Mouse (Mus musculus): ENCODE measurements around the gene Faim.

Gene Faim

DNA sequence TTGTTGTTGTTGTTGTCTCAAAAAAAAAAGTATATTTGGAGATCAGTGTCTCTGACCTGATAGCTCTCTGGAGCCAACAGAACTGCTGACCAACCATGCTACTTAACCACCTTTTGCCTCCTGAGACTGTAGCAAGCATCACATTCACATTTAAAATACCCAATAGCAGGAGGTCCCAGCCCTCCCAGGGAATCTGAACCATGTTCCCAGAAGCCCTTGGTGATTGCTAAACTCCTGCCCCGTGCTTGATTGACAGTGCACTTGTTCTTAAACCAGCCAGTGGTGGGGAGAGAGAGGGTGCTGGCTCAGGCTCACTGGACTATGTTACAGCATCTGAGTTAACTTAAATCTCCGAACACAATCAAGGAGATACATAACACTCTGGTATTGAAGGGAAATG, 11.3 kb upstream of the Faim start:
- CTCF ChIA-PET = interaction anchor here (0.6 kb wide), 1 partner anchor 10 kb away, joined by 3 read pairs; no protein-coding TSS in a partner anchor

DNA sequence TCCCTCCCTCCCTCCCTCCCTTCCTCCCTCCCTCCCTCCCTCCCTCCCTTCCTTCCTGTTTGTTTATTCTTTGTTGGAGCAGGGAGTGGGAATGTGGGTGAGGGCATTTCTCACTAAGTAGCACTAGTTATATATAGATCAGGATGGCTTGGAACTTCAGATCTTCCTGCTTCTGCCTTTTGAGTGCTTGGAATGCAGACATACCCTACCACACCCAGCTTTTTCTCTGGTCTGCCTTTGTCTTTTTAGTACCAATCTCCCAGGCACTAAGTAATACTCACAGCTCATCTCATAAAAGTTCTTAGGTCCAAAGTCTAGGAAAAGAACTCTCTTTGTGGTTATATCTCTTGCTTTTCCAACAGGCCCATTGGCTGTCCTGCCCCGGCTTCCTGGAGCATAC, 10.1 kb upstream of the Faim start:
- CTCF ChIA-PET = no interaction called here

DNA sequence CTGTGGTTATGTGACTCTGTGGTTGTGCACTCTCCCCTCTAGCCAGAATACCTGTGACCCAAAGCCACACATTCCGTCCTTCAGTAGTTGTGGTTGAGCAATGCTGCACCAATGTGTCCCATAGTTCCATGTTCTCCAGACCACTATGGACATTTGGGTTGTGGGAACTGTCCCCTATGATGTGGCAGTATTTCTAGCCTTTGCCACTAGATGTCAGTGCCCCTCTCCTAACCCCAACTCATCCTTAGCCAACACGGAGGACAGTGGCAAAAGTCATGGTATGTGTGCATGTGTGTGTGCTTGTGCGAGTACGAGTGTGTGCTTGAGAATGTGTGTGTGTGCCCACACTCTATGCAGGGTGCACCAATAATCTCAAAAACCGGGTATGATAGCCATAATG, 9.7 kb upstream of the Faim start:
- CTCF ChIA-PET = no interaction called here

DNA sequence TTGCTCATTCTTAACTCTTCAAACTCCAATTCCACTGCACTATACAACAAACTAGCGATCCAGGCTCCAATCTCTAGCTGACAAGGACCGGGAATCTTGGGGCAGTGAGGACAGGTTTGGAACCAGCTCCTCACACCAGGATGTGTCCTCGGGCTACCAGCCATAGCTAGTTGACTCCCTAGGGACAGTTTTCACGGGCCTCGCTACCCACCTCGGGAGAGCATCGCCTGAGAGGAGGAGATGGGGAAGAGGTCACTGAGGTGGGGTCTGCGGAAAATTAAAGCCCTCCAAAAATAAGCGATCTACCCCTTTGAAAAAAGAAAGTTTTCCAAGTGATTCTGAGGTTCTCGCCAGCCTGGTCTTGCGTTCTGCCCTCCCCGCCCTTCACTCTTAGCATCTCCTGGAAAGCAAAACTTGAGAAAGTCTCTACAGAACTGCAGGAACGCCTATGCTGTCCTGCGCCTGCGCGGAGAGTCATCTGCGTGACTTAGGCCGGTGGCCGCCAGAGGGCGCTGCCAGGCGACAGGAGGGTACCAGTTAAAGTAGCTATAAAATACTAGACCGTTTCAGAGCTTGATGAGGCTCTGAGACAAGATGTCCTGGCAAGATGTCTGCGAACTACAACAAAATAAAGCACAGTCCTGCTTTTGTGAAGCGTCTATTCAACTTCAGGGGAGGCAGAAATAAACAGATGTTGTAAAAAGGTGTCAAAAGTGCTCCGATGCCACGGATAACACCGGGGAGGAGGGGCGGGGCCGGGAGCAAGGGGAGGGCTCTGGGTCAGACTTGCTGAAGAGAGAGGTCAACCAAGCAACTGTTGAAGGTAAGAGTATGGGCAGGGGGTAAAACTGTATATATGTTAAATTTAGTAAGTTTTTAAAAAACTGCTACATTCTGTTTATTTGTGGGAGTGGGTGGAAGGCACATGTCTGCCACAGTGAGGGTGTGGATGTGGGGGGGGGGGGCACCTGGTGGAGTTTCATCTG, 6.4 kb upstream of the Faim start:
- CTCF ChIA-PET = interaction anchor here (0.6 kb wide), 1 partner anchor 11 kb away, joined by 11 read pairs; no protein-coding TSS in a partner anchor

DNA sequence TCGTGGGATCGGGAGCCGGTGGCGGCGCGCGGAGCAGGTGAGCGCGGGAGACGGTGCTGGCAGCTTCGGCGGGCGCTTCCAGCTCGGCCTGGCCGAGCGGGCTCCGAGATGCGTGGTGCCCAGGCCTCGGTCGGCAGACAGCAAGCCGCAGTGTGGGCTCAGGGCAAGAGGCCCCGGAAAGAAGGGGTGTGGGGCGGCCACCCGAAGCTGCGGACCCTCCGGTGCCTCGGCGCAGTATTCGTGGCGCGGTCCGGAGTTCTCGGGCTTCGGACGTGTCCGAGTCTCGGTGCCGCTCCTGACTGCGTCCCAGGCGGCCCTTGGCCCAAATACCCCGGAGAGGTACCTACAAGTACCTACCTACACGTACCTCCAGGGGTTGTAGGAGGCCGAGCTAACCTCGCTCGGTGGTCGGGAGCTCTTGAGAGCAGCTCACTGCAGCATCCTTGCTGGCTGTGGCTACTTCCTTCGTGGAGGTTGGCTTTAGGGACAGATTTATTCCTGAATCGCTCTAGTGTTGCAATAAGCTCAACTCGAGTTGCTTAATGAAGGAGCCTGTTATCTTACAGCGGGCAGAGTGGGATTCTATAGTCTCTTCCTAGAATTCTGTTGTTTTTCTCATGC, 413 bp downstream of the Faim start:
- CTCF ChIA-PET = no interaction called here

DNA sequence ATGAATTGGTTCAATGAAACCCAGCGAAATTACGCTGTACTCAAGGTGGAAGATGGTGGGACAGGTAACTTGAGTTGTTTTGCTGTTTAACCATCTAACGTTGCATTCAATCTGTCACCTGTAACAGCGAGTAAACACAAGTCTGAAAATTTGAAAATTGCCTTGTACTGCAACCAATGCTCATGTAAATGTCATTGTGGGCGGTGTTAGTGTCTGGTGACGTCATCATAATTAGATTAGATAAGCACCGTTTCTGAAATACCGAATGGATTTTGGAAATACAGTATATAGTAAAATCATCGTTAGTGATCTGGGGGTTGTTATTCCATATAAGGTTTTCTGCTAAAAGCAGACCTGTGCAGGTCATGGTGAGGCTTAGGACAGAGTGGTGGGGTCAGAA, 958 bp downstream of the Faim start:
- CTCF ChIA-PET = no interaction called here

DNA sequence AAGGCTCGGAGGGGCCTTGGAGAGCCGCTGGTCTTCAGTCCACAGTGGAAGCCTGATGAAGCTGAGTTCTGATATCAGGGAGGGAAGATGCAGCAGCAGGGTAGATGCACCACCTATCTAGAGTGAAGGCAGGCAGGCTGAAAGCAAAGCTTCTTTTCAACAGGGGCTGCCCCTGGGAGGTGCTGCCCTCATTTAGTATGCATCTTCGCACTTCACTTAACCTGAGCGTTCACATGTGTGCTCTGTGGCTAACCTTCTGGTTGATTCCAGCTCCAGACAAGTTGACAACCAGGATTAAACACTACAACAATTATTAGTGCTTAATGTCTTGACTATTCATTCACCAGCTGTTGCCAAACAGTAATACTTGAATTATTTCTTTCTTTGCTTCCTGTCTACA, 7.9 kb downstream of the Faim start:
- CTCF ChIA-PET = no interaction called here

DNA sequence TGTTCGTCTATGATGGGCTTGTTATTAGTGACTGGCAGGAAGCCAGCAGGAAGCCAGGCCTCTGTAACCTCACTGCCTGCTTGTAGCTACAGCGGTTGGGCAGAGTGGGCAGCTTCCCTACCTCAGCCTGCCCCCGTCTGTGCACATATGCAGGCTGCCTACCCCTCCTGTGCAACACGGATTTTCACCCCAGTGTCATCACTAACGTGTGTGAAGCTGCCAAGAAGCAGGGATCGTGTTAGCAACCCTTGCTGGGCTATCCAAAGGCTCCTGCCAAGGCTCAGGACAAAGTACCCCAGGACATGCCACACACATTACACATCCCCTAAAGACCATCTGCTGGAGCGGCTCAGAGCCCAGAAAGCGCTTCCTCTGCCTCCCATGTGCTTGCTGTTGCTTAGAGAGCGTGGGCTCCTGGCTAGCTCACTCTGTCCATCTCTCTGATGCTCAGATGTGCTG, 13.7 kb downstream of the Faim start:
- CTCF ChIA-PET = no interaction called here

DNA sequence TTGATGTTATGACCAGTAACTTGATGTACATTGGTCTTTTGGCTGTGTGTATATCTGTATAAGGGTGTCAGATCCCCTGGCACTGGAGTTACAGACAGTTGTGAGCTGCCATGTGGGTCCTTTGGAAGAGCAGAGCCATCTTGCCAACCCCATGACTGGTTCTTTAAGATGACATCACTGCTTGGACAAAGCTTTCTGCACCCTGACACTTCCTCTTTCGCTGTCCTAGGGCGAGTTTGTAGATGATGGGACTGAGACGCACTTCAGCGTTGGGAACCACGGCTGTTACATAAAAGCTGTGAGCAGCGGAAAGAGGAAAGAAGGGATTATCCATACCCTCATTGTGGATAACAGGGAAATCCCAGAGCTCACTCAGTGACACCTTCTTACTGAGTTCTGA, 15.2 kb downstream of the Faim start:
- CTCF ChIA-PET = no interaction called here

DNA sequence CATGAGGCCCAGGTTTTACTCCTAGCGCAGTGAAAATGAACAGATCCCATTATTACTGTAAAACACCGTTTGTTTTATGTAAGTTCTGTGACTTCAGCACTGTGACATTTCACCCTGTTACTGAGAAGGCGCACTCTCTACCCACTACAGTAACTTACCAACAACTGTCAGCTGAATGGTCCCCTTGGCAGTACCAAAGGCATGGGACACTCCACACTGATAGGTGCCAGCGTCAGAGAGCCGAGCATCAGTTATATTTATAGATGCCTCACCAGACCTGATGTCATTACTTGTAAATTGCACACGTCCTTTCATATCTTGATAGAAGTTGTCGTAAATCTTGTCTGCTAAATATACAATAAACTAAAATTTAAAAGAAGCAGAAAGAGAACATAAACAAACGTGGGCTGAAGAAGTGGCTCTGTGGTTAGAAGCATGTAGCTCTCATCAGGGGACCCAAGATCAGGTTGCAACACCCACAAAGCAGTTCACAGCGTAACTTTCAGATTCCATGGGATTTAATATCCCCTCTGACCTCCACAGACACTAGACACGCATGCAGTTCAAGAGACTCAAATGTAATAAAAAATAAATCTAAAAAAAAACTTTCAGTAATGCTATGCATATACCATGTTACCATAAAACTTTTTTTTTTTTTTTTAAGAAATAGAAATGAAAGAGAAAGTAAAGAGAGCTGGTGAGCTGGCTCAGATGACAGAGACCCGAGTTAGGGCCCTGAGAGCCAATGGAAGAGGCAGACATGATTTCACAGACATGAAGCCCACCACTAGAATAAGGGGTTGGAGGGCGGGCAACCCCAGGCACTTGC, 23.1 kb downstream of the Faim start:
- CTCF ChIA-PET = no interaction called here

DNA sequence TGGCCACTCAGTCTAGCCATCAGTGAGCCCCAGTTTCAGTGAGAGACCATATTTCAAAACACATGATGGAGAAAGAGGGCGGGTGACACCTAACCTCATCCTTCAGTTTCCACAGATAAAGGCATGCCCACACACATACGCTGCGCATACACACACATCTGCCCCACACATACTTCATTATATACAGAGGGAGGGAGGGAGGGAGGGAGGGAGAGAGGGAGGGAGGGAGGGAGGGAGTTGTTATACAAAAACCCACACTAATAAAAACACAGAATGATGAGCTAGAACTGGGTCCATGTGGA, 23.7 kb downstream of the Faim start:
- CTCF ChIA-PET = no interaction called here

DNA sequence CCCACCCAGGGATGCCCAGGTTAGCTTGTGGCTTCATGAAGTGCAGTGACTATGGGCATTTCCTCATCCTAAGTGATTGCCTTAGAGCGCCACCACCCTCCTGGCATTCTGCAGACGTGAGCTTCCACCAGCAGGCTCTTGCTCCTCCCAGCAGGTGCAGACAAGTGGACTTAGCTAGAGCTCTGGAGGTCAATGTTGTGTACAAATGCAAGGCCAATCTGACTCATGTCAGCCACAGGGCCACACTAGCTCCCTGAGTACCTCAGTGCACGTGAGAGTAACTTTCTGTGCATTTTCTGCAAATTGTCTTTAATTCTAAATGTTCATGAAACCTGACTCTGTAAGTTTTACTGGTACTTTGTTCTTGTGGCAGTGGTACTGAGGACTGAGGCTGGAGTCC, 30.1 kb downstream of the Faim start:
- CTCF ChIA-PET = no interaction called here

DNA sequence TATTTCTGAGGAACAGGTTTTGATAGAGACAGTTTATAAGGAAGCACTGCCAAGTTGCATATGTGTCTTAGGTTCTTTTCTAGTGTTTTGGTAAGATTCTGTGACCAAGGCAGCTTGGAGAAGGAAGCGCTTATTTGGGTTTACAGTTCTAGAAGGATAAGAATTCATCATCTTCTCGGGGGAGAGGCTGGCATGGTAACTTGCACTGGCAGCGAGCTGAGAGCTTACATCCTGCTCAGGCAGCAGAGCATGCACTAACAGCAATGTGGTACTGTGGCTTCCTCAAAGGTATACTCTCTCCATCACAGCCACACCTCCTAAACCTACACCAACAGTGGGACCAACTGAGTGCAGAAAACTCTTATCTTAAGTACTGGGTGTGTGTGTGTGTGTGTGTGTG, 30.6 kb downstream of the Faim start:
- CTCF ChIA-PET = no interaction called here

DNA sequence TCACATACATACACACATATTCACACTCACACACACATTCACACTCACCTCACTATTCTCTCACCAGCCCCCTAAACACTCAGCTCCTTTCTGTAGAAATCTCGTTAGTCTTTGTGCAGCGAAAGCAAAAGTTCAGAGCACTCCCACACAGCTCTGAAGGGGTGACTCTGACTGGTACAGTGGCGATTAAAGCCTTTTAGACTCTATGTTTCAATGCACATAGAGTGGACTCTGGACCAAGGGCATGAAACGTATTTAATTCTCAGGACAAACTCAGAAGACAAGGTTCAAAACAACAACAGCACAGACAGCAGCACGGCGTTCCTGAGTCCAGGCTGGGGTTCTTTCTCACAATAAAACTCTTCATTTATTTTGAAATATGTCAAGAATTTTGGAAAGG, 31.5 kb downstream of the Faim start:
- CTCF ChIA-PET = no interaction called here

DNA sequence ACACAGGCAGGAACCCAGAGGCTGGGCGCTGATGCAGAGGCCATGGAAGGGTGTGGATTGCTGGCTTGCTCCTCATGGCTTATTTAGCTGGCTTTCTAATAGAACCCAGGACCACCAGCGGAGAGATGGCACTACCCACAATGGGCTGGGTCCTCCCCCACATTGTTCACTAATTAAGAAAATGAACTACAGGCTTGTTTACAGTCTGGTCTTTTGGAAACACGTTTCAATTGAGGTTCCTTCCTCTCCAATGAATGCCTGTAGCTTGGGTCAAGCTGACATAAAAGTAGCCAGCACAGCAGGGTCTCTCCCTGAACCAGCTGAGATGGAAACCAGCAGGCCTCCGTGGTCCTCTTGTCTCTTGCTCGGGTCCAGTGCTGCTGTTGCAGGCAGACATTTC, 35.0 kb downstream of the Faim start:
- CTCF ChIA-PET = interaction anchor here (1.3 kb wide), 1 partner anchor 31 kb away, joined by 4 read pairs; no protein-coding TSS in a partner anchor

DNA sequence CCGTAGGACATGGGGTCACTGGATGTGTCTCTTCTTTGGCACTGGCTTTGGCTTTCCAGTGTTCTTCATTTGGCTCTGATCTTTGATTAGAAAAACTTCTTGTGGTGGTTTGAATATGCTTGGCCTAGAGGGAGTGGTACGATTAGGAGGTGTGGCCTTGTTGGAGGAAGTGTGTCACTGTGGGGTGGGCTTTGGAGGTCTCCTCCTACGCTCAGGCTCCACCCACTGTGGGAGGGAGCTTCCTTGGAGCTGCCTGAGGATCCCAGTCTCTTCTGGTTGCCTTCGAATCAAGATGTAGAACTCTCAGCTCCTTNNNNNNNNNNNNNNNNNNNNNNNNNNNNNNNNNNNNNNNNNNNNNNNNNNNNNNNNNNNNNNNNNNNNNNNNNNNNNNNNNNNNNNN, 35.6 kb downstream of the Faim start:
- CTCF ChIA-PET = interaction anchor here (1.3 kb wide), 1 partner anchor 32 kb away, joined by 4 read pairs; no protein-coding TSS in a partner anchor

DNA sequence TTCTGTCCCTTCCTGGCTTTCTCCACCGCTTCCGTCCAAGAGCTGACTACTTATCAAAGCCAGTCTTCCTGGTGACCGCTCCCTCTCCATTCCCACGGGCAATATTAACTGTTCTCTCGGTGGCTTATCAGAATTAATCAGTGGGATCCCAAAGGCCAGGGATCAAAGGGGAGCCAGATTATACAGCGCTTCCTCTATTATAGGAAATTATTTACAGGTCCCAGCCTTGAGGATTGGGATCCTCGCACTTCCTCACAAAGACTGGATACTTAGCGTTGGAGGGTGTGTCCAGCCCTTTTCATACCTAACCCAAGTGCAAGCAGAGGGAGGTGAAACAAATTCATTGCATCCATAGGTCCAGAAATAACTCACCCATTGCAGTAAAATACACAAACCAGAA, 45.9 kb downstream of the Faim start:
- CTCF ChIA-PET = no interaction called here

DNA sequence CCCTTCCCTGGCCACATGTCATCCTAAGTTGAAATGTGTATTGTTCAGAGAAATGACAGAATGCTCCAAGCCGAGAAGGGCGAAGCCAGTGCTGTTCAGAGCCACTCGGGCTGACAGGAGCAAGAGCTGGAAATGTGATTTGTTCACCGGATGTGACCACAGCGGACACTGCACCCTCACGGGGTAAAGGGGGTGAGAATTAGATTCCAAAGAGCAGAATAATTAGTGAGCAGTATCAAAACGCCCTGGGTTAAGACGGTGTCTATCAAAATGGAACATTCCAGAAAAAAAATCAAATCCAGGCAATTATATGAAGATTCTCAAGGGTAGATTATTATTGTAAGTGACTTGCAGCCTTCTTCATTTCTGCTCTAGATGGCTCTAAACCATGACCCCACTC, 47.9 kb downstream of the Faim start:
- CTCF ChIA-PET = no interaction called here

DNA sequence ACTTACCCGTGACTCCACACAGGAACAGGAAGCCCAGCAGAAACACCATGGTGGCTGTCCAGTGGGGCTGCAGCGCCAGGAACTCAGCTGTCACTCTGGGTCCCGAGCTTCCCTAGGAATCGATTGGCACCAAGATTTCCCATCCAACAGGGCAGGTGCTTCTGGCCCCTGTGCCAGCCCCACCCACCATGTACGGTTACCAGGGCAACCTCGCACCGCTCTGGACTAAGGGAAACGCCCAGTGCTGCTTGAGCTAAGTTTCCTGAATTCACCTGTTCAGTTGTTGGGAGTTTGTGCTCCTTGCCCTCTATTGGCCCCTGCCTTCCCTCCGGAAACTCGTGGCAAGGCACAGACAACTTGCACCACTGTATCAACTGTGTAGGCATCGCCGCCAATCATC, 49.4 kb downstream of the Faim start, which contains the start of gene Gm1123:
TSS of gene Gm1123 (minus strand) at position 141 of the 400 bp plus-strand sequence.
- CTCF ChIA-PET = interaction anchor here (0.6 kb wide), 1 partner anchor 24 kb away, joined by 4 read pairs; no protein-coding TSS in a partner anchor

DNA sequence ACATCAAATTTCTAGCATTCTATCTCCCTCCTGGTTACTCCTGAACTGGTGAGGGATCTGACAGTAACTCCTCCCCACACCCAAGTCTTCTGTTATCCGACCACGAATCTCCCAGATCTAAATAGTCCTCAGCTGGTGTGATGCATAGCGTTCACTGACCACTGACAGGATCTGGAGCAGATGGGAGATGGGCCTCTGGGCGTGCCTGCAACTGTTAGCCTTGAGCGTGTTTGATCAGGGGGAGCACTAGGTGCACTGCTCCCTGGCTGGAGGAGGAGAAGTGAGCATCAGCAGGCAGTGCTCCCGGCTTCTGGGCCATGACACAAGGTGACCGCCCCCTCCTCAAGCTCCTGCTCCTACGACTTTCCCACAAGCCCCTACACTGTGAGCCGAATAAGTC, 55.8 kb downstream of the Faim start:
- CTCF ChIA-PET = no interaction called here

DNA sequence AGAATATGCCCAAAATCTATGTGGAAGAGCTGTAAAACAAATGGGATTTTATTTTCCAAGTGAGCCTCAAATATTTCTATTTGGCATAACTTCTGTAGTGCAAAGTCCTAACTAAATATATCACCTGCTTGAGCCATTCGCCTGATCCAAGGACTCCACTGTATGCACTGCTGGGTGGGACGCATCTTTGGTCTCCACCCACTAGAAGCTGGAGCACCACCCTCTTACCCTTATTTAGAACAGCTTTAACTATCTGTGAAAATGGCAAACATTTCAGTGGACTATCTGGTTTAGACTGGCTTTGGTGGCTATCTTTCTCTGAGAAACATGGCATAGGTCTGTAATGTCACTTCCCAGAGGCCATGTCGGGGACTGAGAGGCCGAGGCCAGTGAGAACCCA, 56.5 kb downstream of the Faim start:
- CTCF ChIA-PET = no interaction called here

DNA sequence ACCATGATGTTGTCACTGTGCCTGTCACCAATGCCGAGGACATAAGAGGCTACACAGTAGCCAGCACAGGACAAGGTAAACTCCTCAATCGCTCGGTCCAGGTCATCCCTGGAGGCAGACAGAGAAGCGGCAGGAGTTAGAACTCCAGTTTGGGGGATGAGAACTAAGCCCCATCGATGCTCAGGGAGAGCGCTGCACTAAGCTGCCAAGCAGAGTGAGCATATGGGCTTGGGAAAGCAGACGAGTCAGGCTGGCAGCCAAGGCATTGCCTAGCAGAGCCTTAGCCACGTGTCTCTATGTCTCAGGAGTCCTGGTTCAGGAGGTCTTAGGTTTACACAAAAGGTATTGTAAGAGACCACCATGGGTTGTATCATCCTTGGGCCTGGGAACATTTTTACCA, 58.6 kb downstream of the Faim start:
- CTCF ChIA-PET = no interaction called here

Measured in spleen, embryonic (tissue).